Mouse (Mus musculus) adrenal gland, adult 8-10 months (tissue): ENCODE data around the gene Fkrp. TPM values are rescaled to one million over a fixed set of nuclear protein-coding genes. Genes with fewer than 3 reads are reported as not detected.

ENCODE experiments used
- DNase-seq: peaks from one replicate; pipeline ENCODE4 v3.0.0; 2022
- total RNA-seq, 4 experiments: library from RNA; stranded (reverse); gene quantifications; 2 replicates each; pipeline ENCODE4 v1.2.4; 2022

Fkrp gene
- total RNA-seq: 10 to 100 TPM; 22.0 to 26.2 (median 24.9) TPM

DNA sequence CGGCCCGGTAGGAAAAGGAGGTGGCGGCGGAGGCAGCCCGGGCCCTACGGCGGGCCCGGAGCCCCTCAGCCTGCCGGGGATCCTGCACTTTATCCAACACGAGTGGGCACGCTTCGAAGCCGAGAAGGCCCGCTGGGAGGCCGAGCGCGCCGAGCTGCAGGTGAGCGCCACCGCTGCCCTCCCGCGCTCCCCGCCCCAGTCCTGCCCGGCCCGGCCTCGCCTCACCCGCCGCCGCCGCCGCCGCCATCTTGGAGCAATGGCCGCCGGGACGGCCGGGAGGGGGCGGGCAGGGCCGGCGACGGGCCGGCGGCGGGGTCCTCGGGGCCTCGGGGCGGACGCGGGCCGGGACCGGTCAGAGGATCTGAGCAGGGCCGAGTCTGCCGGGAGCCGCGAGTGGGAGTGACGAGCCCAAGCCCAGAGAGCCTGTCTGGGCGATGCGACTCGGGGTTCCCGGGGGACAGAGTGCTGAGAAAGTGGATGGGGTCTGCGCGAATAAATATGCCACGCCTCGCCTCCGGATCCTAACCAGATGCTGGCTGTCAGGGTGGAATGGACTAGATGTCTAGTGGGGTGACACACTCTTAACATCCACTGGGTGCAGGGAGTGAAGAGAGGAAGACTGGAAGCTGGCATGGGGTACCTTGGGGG, at the start of gene Fkrp:
Gene Fkrp, minus strand, starts transcription at position 258 of the 648 bp plus-strand sequence.
- no peak for DNase-seq

GRCm38 (mm10) chr7:16859902-16860651, 43.5 kb upstream of the Fkrp start:
- no peak for DNase-seq

DNA sequence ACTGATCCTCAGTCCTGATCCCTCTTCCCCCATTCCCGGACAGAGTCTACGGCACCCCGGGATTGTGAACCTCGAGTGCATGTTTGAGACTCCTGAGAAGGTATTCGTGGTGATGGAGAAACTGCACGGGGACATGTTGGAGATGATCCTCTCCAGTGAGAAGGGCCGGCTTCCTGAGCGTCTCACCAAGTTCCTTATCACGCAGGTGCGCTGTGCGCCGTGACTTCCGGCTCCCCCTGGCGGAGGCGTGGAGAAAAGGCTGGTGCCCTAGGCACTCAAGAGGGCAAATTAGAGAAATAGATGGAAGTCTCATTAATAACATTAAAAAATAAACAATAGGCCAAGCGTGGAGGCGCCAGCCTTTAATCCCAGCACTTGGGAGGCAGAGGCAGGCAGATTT, 41.8 kb upstream of the Fkrp start:
- DNase-seq: no peak

DNA sequence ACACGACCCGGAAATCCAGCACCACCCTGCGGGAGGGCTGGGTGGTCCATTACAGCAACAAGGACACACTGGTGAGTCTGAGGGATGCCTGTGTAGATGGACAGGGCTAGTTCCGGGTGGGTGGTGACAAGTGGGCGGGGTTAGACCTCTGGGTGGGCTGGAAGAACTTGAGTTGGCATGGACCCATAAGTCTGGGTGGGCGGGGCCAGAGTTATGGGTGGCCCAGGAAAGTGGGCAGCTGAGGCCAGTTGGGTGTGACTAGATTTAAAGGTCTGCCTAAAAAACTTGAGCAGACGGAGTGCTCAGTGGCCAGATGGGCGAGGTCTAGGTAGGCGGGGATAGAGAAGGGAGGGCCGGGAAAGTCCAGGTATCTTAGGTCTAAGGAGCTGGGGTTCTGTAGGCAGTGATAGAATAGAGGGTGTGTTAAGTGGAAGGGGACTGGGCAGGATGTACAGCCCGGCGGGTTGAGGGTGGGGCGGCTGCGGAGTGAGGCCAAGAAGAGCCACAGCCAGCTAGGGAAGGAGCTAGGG, 36.8 kb upstream of the Fkrp start:
- no peak for DNase-seq

GRCm38 (mm10) chr7:16851636-16852035, 35.1 kb upstream of the Fkrp start:
- DNase-seq: peak; percentile 31

DNA sequence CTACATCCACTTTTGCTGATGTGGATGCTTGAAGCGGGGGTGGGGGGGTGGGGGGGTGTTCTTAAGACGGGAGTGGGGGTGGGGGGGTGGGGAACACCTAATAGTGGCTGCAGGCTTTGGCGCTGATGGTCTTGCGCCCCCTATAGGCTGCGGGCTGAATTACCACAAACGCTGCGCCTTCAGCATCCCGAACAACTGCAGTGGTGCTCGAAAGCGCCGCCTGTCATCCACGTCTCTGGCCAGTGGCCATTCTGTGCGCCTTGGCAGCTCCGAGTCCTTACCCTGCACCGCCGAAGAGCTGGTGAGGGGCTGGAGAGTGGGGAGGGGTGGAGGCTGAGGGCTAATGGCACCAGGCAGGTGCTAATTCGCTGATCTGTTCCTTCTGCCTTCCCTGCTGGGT, 32.0 kb upstream of the Fkrp start:
- no peak for DNase-seq

DNA sequence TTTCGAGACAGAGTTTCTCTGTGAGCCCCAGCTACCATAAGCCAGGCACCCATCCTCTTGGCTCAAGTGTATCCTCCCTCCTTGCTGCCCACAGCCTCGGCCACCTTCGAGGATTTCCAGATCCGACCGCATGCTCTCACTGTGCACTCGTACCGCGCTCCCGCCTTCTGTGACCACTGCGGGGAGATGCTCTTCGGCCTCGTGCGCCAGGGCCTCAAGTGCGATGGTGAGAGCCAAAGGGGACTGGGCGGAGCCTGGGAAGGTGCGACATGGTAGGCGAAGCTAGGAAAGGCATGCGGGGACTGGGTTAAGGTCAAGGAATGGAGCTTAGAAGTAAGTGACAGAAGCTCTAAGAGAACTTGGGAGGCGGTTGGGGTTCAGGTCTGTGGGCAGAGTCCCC, 31.0 kb upstream of the Fkrp start:
- DNase-seq: no peak

GRCm38 (mm10) chr7:16846775-16847174, 30.2 kb upstream of the Fkrp start:
- DNase-seq: no peak

- no peak for DNase-seq
Observed at GRCm38 (mm10) chr7:16845820-16846167, 29.3 kb upstream of the Fkrp start.

DNA sequence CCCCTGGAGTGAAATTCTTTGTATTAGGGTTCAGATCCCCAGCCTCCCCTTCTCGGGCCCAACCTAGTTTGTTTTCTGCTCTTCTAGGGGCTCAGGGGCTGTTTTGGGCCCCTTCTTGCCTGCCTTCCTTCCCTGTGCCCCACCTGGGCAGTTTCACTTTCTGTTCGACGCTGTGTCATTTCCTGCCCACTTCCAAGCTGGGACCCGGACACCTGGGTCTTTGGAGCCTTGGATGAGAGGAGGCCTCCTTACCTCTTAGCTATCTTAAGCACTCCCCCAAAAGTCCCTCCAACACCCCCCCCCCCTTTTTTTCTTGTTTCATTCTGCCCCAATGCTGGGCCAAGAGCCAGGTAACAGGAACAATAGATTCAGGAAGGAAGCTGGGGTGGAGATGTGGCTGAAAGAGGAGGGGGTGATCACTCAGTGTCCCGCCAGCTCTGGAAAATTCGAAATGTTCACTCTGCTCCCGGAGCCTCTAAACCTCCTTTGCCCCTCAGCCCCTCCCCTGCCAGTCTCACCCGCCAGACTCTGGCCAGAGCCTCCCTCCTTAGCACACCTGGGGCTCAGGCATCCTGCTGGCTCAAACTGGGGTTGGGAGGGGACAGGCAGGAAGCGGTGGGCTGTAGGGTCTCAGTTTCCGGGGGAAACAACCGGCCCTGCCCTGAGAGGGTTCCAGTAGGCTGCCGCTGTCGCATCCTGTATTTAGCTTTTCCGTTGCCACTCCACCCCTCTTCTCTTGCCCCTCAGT, 28.7 kb upstream of the Fkrp start:
- no peak for DNase-seq

- DNase-seq: no peak
Observed at GRCm38 (mm10) chr7:16844696-16845071, 28.2 kb upstream of the Fkrp start.

DNA sequence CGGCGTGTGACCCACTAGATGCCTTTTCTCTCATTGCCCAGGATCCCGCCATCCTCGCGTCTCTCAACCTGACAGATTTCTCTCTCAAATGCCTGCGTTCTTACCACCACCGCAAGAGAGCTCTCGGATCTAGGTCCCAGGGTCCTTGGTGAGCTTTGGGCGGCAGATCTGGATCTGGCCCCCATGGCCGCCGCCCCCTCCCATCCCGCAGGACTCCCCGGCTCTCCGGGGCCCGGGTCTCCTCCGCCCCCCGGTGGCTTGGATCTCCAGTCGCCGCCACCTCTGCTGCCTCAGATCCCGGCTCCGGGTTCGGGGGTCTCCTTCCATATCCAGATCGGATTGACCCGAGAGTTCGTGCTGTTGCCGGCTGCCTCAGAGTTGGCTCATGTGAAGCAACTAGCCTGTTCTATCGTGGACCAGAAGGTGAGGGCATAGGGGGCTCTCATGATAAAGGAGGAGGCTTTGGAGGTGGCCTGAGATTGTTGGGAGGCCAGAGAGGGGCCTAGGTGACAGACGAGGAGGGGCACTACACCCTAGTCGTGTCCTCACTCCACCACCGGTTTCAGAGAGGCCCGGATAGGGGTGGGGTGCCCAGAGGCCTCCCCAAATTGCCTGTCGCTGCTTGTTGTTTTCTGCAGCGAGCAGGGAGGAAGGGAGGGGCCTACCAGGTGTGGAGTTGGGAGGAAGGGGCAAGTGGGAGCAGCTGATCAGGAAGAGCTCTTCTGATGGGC, 27.1 kb upstream of the Fkrp start:
- DNase-seq: no peak

GRCm38 (mm10) chr7:16842645-16843063, 26.1 kb upstream of the Fkrp start, which contains the start of gene Prkd2:
Gene Prkd2 (plus strand): TSS chr7:16842902.
- peak; percentile 88 for DNase-seq

DNA sequence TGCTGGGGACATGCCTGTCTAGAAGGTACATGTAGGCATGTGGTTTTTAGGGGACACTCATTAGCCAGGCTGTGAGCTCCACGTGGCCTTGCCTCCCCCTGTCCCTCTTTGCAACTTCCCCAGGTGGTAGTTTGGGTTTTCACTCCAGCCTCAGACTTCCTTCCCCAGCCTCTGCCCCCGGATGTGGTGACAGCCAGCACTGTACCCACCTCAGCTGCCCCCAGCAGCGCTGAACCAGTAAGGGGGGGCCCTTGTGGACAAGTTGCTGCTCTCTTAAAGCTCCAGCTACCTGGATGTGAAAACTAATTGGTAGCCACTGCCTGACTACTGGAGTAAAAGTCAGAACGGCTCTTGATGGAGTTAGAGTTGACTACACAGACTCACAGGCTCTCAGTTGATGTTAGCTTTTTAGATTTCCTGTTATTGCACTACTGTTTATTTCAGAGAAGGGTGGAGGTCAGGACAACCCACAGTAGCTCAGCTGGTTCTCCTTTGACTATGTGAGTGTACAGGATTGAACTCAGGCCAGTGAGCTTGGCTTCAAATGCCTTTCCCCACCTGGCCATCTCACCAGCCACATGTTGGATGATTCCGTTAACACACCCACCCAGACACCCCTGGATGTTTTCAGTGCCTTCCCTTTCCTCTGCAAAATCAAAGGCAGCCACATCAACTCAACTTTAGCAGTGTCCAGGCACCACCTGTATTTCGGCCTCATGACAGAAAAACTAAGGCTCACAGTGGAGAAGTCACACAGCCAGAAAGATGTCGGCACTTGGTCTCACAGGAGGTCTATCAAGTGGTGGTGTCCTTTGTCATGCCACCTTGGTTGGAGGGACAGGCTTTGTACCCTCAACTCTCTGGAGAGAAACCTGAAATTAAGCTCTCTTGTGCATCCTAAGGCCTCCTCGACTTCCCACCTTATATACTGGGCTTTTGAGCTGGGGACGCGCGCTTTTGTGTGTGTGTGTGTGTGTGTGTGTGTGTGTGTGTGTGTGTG, 25.3 kb upstream of the Fkrp start:
- no peak for DNase-seq

DNA sequence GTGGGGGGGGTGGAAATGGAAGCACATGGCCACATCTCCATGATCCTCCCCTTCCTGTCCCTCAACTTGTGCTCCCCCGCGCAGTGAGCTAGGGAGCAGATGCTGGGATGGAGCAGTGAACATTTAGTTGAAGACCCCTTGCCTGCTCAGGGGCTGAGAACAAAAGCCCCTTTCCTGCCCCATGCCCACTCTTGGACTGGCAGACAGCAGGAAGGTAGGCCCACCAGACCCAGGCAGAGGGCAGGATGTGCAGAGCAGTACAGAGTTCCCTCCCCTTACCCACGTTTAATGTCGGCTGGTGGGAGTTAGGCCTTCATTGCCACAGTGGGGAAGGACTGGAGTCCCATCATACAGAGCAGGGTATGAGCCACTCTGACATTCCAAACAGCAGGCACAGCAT, 24.5 kb upstream of the Fkrp start:
- DNase-seq: no peak

GRCm38 (mm10) chr7:16840109-16840491, 23.6 kb upstream of the Fkrp start:
- no peak for DNase-seq

- no peak for DNase-seq
Observed at GRCm38 (mm10) chr7:16839427-16840108, 23.0 kb upstream of the Fkrp start.

DNA sequence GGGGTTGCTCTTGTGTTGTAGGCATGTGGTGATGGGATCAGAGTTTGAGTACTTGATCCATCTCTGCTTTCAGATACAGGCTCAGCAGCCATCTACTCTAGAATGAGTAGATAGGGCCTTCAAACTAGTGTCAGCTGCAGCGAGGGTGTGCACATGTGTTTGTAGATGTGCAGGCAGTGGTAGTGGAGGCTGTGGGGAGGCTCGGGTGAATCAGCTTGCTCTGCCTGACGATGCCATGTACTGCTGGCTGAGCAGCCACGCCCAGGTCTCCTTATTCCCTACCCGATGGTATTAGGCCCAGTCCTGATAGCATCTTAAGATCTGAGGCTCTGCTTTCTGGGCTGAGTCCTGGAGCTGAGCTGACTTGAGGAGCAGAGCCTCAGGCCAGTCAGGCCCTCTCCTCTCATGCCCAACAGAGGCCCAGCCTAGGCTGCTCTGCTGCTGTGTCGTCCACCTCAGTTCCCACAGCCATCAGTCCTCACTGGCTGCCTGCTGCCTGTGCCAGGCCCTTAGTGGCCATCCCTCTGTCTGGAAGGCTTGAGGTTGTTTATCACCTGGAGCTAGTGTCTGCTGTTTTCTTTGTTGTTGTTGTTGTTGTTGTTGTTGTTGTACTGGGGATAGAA, 22.4 kb upstream of the Fkrp start:
- no peak for DNase-seq

GRCm38 (mm10) chr7:16837916-16838803, 21.6 kb upstream of the Fkrp start:
- DNase-seq: no peak
